Mouse (Mus musculus) gastrocnemius, postnatal 4 days (tissue): Measurements from ENCODE around the gene Dnaaf2. TPM values are rescaled to one million over a fixed set of nuclear protein-coding genes. Genes with fewer than 3 reads are reported as not detected.

Source experiments
- DNase-seq, 2 experiments: peaks; one replicate each; pipeline ENCODE4 v3.0.0; 2021 to 2022; ENCODE audit warnings: low spot score in 2 of 2, mixed read lengths in 2 of 2
- total RNA-seq, 2 experiments: library from RNA; stranded (reverse); gene quantifications; 2 replicates each; pipeline ENCODE4 v1.2.3; 2021

Gene Dnaaf2
- total RNA-seq, 2 experiments from 2014 or later = 1.4 to 1.7 TPM

- DNase-seq = no peak
Observed at GRCm38 (mm10) chr12:69198985-69199384, 756 bp upstream of the Dnaaf2 start.

- peak; percentile 53 to 73 for DNase-seq
Observed at GRCm38 (mm10) chr12:69197378-69198163, 658 bp downstream of the Dnaaf2 start.

GRCm38 (mm10) chr12:69196444-69197377, 1.5 kb downstream of the Dnaaf2 start, which contains the start of gene Gm49383:
Gene Gm49383, minus strand, starts transcription at chr12:69197104.
- DNase-seq = peak; percentile 43 to 72

- DNase-seq = no peak
Observed at GRCm38 (mm10) chr12:69192637-69193036, 5.6 kb downstream of the Dnaaf2 start.

GRCm38 (mm10) chr12:69191396-69191795, 6.8 kb downstream of the Dnaaf2 start:
- no peak for DNase-seq

GRCm38 (mm10) chr12:69190522-69190921, 7.7 kb downstream of the Dnaaf2 start:
- no peak for DNase-seq

GRCm38 (mm10) chr12:69190074-69190473, 8.2 kb downstream of the Dnaaf2 start:
- no peak for DNase-seq

GRCm38 (mm10) chr12:69186811-69187471, 11.3 kb downstream of the Dnaaf2 start:
- no peak for DNase-seq

- no peak for DNase-seq
Observed at GRCm38 (mm10) chr12:69185371-69185770, 12.9 kb downstream of the Dnaaf2 start.

- peak; percentile 36 to 71 for DNase-seq
Observed at GRCm38 (mm10) chr12:69184342-69185295, 13.6 kb downstream of the Dnaaf2 start.

- DNase-seq = peak; percentile 99 to 100
Observed at GRCm38 (mm10) chr12:69183583-69184308, 14.5 kb downstream of the Dnaaf2 start, which contains the start of the genes Rpl36al and Mgat2. Gene Rpl36al, minus strand, starts transcription at chr12:69184083. Gene Mgat2, plus strand, starts transcription at chr12:69184157.

- DNase-seq = no peak
Observed at GRCm38 (mm10) chr12:69181800-69182199, 16.4 kb downstream of the Dnaaf2 start.

- no peak for DNase-seq
Observed at GRCm38 (mm10) chr12:69179371-69179770, 18.9 kb downstream of the Dnaaf2 start.

- DNase-seq = no peak
Observed at GRCm38 (mm10) chr12:69177526-69177925, 20.7 kb downstream of the Dnaaf2 start.

- no peak for DNase-seq
Observed at GRCm38 (mm10) chr12:69175975-69176374, 22.3 kb downstream of the Dnaaf2 start.

GRCm38 (mm10) chr12:69171307-69171706, 26.9 kb downstream of the Dnaaf2 start:
- no peak for DNase-seq

- DNase-seq = peak; percentile 57 to 89
Observed at GRCm38 (mm10) chr12:69168461-69169106, 29.6 kb downstream of the Dnaaf2 start, which contains the start of gene Lrr1. Gene Lrr1, plus strand, starts transcription at chr12:69168814.

GRCm38 (mm10) chr12:69167656-69168460, 30.4 kb downstream of the Dnaaf2 start:
- DNase-seq = no peak
